Mouse (Mus musculus) G1E (cell line): Measurements from ENCODE around the gene Racgap1.

Experiments used
- CTCF ChIP-seq: IDR thresholded peaks from 2 replicates; pipeline ENCODE4 v1.5.1; 2012; ENCODE audit warnings: low read depth, low read length, inconsistent platforms, mixed read lengths
- GATA1 ChIP-seq: IDR thresholded peaks from 2 replicates; pipeline ENCODE4 v1.6.1; 2012; ENCODE audit warnings: borderline replicate concordance, low read length, inconsistent platforms, mixed read lengths
- GATA2 ChIP-seq: IDR thresholded peaks from 2 replicates; pipeline ENCODE4 v1.6.1; 2012; ENCODE audit warnings: low read depth, low read length, inconsistent platforms, borderline replicate concordance
- POLR2AphosphoS5 ChIP-seq: IDR thresholded peaks from 2 replicates; pipeline ENCODE4 v1.6.1; 2012; ENCODE audit warnings: low read depth, low read length, inconsistent platforms; ENCODE audit not compliant: insufficient replicate concordance
- TAL1 ChIP-seq: conservative IDR thresholded peaks from 2 replicates; pipeline ENCODE4 v1.6.1; 2012; ENCODE audit warnings: low read depth, low read length, inconsistent platforms, mixed read lengths

DNA sequence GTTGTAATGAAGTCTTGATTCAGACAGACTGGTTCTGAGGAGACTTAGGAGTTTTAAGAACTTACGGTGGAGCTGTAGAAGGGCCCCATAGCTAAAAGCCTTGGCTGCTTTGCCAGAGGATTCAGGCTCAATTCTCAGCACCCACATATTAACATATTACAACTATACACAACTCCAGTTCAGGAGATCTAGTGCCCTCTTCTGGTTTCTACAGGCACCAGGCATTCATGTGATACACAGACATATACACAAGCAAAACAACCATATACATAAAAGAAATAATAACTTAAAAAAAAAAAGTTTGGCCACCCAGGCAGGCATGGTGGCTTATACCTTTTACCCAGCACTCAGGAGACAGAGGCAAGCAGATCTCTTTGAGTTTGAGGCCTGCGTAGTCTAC is 16.1 kb upstream of the Racgap1 start:
- TF ChIP-seq CTCF (no peak), TAL1 (no peak), GATA1 (no peak), POLR2AphosphoS5 (no peak), GATA2 (no peak)
